Mouse (Mus musculus): Measurements from ENCODE around the gene Daam1. TPM values are rescaled to one million over a fixed set of nuclear protein-coding genes. Genes with fewer than 3 reads are reported as not detected.
A peak's percentile ranks its signal among the peaks of the same experiment; 100 is the strongest.

Gene Daam1
- polyA plus RNA-seq, 1 experiment: 26.2 TPM

DNA sequence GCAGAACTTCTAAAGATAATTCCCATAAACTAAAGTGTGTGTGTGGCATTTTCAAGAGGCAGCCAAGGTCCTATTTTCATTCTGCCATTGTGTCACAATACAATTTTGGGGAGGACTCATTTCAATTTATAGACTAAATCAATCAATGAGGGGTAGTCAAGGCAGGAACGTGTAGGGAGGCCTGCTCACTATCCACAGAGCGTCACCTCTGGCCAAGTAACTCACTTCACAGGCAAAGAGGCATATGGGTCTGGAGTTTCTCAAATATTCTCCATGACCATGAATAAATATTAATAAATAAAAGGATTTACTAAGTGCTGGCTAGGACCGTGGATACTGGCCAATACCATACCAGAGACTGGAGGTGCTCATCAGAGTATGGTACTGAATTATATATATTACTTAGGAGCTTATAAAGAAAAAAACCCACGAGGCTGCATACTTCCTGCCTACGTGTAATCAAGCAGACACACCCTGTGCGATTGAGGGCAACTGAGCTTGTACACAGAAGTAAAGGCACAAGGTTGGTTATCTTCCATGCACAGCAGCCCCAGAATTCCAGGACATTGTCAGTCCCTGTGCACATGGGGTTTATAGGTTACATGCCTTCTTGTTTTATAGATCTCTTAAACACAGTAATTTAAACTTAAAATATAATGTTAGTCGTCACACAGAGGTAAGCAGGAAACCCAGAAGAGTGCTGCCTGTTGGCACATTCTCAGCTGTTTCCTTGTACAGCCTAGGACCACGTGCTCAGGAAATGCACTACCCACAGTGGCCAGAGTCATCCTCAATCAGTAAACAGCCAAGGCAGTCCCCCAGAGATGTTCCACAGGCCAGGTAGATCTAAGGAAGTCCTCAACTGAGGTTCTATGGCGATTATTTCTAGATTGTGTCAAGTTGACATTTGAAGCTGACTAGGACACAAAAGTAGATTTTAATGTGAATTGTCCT is 101.8 kb downstream of the Daam1 start:
- H3K4me1 ChIP-seq (ENCODE audit: control insufficient read depth, insufficient read depth, low read length): peaks cover 7% of the 10 kb centered on the region; the same call in 1 of the 2 replicates
- TF ChIP-seq POLR2A (IDR thresholded peaks at IDR 0.05; ENCODE audit: extremely low read depth, insufficient read depth, low read length): no peak
- TF ChIP-seq CTCF (IDR thresholded peaks at IDR 0.05; ENCODE audit: extremely low read depth, insufficient read depth, low read length): no peak
- no peak overlapping the region for H3K27ac ChIP-seq (ENCODE audit: insufficient read depth, low read length)
- no peak overlapping the region for H3K4me3 ChIP-seq (ENCODE audit: insufficient read depth, low read length)

DNA sequence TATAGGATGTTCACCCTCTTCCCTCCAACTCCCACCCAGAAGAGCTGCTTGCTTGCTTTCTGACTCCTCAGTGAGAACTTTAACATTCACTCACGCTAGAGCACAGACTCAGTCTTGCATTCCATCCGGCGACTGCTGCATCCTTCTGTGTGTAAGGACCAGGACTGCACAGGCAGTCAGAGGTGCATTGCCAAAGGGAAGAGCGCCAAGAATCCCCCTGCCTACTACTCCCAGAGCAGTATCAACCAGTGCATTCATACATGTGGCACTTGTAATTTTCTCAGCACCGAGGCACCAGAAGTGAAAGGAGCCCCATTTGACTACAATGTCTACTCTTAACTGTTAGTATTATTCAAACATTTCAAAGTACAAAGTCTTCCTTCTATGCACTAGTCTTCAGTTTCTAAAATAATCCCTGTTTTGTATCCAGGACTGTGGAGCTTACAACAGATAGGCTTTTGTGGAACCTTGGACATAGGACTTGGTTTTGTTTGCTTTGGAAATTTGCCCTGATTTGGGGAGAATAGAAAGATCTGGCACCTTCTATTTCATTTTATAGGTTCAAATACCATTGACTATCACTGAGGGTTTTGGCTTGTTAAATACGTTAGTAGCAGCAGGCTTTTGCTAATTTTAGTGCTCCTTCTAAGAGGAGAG is 103.2 kb downstream of the Daam1 start:
- Histone ChIP-seq H3K4me3 (ENCODE audit: insufficient read depth, low read length) (no peak overlapping the region), H3K4me1 (ENCODE audit: control insufficient read depth, insufficient read depth, low read length) (peaks cover 8% of the 10 kb centered on the region; the same call in 1 of the 2 replicates), H3K27ac (ENCODE audit: insufficient read depth, low read length) (0 out of 2 replicates have a peak overlapping the region, but pooled peaks have one; percentile 42)
- TF ChIP-seq POLR2A (IDR thresholded peaks at IDR 0.05; ENCODE audit: extremely low read depth, insufficient read depth, low read length) (no peak), CTCF (IDR thresholded peaks at IDR 0.05; ENCODE audit: extremely low read depth, insufficient read depth, low read length) (no peak)

DNA sequence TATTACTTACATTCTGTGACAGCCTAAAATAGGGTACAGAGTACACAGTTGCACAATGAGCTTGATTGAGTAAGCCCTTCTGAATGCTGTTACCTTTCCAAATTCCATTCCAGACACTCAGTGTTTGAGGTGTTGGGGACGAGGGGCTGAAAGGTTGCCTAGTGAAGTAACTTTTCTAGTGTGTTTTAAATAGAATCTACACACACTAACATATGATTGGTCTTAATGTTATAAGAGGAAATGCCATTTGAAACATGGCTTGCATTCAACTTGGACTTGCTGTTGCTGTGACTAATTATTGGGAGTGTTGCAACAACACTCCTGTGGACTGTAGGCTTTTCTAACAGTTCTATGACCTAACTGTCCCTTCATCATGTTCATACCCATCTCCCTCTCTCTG is 105.8 kb downstream of the Daam1 start:
- TF ChIP-seq CTCF (IDR thresholded peaks at IDR 0.05; ENCODE audit: extremely low read depth, insufficient read depth, low read length) (no peak), POLR2A (IDR thresholded peaks at IDR 0.05; ENCODE audit: extremely low read depth, insufficient read depth, low read length) (no peak)
- no peak overlapping the region for H3K27ac ChIP-seq (ENCODE audit: insufficient read depth, low read length)
- peaks cover 7% of the 10 kb centered on the region for H3K4me1 ChIP-seq (ENCODE audit: control insufficient read depth, insufficient read depth, low read length)
- no peak overlapping the region for H3K4me3 ChIP-seq (ENCODE audit: insufficient read depth, low read length)

DNA sequence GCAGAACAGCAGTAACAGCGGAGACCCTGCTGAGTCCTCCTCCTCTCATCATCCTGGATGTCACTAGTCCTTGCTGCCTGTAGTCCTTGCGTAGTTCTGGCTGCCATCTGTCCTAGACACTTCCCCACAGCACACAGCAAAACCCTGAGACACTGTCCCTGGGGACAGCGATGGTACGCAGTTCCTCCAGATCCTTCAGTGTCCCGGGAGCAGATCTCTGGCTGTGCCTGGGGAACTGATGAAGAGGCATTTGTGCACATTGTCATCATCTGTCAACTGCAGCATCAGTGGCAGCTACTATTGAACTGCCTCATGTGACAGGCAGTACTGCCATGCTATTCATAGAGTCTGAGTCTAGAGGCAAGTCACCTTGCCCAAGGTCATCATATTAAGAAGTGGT is 107.6 kb downstream of the Daam1 start:
- TF ChIP-seq CTCF (IDR thresholded peaks at IDR 0.05; ENCODE audit: extremely low read depth, insufficient read depth, low read length) (no peak), POLR2A (IDR thresholded peaks at IDR 0.05; ENCODE audit: extremely low read depth, insufficient read depth, low read length) (no peak)
- Histone ChIP-seq H3K4me3 (ENCODE audit: insufficient read depth, low read length) (no peak overlapping the region), H3K27ac (ENCODE audit: insufficient read depth, low read length) (0 out of 2 replicates have a peak overlapping the region, but pooled peaks have one; percentile 0), H3K4me1 (ENCODE audit: control insufficient read depth, insufficient read depth, low read length) (peaks cover 7% of the 10 kb centered on the region)

DNA sequence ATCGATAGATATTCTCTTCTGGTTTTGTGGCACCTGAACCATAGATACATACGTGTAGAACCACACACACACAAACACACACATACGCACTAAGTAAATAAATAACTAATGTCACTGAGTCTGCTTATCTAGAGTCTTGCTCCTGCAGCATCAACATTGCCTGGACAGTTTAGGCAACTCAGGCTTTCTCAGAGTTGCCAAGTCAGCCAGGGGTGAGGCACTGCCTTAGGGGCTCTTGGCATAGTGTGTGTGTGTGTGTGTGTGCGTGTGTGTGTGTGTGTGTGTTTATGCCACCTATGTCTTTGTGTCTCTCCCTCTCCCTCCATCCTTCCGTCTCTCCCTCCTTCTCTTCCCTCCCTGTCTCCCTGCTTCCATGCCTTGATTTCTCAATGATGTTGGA is 110.4 kb downstream of the Daam1 start:
- no peak overlapping the region for H3K27ac ChIP-seq (ENCODE audit: insufficient read depth, low read length)
- H3K4me1 ChIP-seq (ENCODE audit: control insufficient read depth, insufficient read depth, low read length): peaks cover 2% of the 10 kb centered on the region
- no peak overlapping the region for H3K4me3 ChIP-seq (ENCODE audit: insufficient read depth, low read length)
- TF ChIP-seq CTCF (IDR thresholded peaks at IDR 0.05; ENCODE audit: extremely low read depth, insufficient read depth, low read length) (no peak), POLR2A (IDR thresholded peaks at IDR 0.05; ENCODE audit: extremely low read depth, insufficient read depth, low read length) (no peak)

DNA sequence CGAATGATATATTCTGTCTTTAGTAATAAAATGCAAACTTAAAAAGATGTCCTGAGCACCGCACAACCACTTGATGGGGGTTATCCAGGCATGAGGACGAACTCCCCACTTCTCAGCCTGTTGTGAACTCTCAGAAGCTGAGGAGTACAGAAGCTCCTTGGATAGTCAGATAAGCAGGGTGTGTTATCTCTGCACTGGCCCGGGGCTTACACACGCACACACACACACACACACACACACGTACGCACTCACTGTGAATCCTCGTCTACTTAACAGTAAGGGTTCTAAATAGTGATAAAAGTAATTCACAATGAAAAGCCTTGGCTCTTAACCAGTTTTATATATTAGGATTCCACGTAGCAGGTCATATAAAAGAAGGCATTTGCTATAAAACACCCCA is 112.2 kb downstream of the Daam1 start:
- Histone ChIP-seq H3K27ac (ENCODE audit: insufficient read depth, low read length) (no peak overlapping the region), H3K4me1 (ENCODE audit: control insufficient read depth, insufficient read depth, low read length) (peaks cover 2% of the 10 kb centered on the region), H3K4me3 (ENCODE audit: insufficient read depth, low read length) (no peak overlapping the region)
- TF ChIP-seq POLR2A (IDR thresholded peaks at IDR 0.05; ENCODE audit: extremely low read depth, insufficient read depth, low read length) (no peak), CTCF (IDR thresholded peaks at IDR 0.05; ENCODE audit: extremely low read depth, insufficient read depth, low read length) (no peak)

GRCm38 (mm10) chr12:71943646-71944045 is 112.8 kb downstream of the Daam1 start:
- H3K4me1 ChIP-seq (ENCODE audit: control insufficient read depth, insufficient read depth, low read length): no peaks in the 10 kb centered on the region; the same call in none of the 2 replicates
- no peak for TF ChIP-seq POLR2A (IDR thresholded peaks at IDR 0.05; ENCODE audit: extremely low read depth, insufficient read depth, low read length)
- TF ChIP-seq CTCF (IDR thresholded peaks at IDR 0.05; ENCODE audit: extremely low read depth, insufficient read depth, low read length): no peak
- no peak overlapping the region for H3K27ac ChIP-seq (ENCODE audit: insufficient read depth, low read length)
- H3K4me3 ChIP-seq (ENCODE audit: insufficient read depth, low read length): no peak overlapping the region

DNA sequence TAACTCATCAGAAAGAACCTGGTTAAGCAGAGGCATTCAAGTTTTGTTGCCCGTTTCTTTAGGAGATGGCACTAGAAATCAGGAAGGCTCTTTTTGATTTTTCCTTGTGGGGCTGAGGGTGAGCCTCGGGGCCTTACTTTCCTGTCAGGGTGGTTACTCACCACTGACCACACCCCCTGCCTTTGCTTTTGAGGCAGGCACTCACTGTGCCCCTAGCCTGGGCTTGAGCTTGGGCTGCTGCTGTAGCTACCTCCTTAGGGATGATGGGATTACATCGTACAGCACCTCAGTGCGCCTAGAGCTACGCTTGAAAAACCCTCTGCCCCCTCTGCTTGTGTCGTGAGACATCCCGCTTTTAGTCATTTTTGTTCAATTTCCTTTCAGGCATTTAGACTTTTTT is 115.0 kb downstream of the Daam1 start:
- TF ChIP-seq POLR2A (IDR thresholded peaks at IDR 0.05; ENCODE audit: extremely low read depth, insufficient read depth, low read length) (no peak), CTCF (IDR thresholded peaks at IDR 0.05; ENCODE audit: extremely low read depth, insufficient read depth, low read length) (no peak)
- no peak overlapping the region for H3K27ac ChIP-seq (ENCODE audit: insufficient read depth, low read length)
- no peak overlapping the region for H3K4me3 ChIP-seq (ENCODE audit: insufficient read depth, low read length)
- H3K4me1 ChIP-seq (ENCODE audit: control insufficient read depth, insufficient read depth, low read length): no peaks in the 10 kb centered on the region; the same call in none of the 2 replicates

DNA sequence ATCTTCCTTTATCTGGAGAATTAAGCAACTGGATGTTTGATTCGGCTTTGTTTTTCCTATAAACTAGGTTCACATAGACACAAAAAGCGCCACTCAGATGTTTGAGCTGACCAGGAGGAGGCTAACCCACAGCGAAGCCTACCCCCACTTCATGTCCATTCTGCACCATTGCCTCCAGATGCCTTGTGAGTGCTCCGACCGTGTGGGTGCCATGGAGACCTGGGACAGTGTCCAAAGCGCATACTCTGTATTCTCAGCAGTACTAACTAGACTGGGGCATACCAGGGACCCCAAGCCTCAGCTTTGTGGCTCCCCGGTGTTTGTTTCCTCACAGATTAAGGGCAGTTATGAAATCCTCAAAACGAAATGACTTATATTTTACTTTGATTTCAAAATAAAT is 115.6 kb downstream of the Daam1 start:
- Histone ChIP-seq H3K4me1 (ENCODE audit: control insufficient read depth, insufficient read depth, low read length) (no peaks in the 10 kb centered on the region; the same call in 1 of the 2 replicates), H3K27ac (ENCODE audit: insufficient read depth, low read length) (no peak overlapping the region), H3K4me3 (ENCODE audit: insufficient read depth, low read length) (no peak overlapping the region)
- no peak for TF ChIP-seq POLR2A (IDR thresholded peaks at IDR 0.05; ENCODE audit: extremely low read depth, insufficient read depth, low read length)
- TF ChIP-seq CTCF (IDR thresholded peaks at IDR 0.05; ENCODE audit: extremely low read depth, insufficient read depth, low read length): no peak

Measured in cortical plate, adult 2 months (tissue).